Mouse (Mus musculus) embryonic facial prominence, embryonic 10.5 days (tissue): ENCODE measurements around the gene Shcbp1. TPM values are rescaled to one million over a fixed set of nuclear protein-coding genes. Genes with fewer than 3 reads are reported as not detected.

Experiments
- polyA plus RNA-seq: library from polyadenylated mRNA; unstranded; fragments of >200 nt; fragmentation: Nextera tagmentation; extraction: Ambion mirVana; gene quantifications from 2 replicates; pipeline ENCODE4 v1.2.1, GENCODE M21; 2016

Shcbp1 gene
- polyA plus RNA-seq, 1 experiment from 2014 or later = 94.8 TPM

Other genes starting within 250 kb of the Shcbp1 start
- 12.6 and 14.6 TPM in 2 replicates for gene Zfp958, start 166.4 kb downstream of the Shcbp1 start, polyA plus RNA-seq